Mouse (Mus musculus) cortical plate, adult 2 months (tissue): Measurements from ENCODE around the gene 1110012L19Rik.

Experiments
- CTCF ChIP-seq: fragments of 200-500 bp; IDR thresholded peaks from 2 replicates; pipeline ENCODE4 v1.5.1; 2011; ENCODE audit warnings: mild to moderate bottlenecking, control low read depth, low read length; ENCODE audit not compliant: insufficient read depth; ENCODE audit errors: extremely low read depth
- POLR2A ChIP-seq: fragments of 200-500 bp; IDR thresholded peaks from 2 replicates; pipeline ENCODE4 v1.6.1; 2011; ENCODE audit warnings: mild to moderate bottlenecking, low read length, control low read depth; ENCODE audit not compliant: insufficient read depth; ENCODE audit errors: extremely low read depth

DNA sequence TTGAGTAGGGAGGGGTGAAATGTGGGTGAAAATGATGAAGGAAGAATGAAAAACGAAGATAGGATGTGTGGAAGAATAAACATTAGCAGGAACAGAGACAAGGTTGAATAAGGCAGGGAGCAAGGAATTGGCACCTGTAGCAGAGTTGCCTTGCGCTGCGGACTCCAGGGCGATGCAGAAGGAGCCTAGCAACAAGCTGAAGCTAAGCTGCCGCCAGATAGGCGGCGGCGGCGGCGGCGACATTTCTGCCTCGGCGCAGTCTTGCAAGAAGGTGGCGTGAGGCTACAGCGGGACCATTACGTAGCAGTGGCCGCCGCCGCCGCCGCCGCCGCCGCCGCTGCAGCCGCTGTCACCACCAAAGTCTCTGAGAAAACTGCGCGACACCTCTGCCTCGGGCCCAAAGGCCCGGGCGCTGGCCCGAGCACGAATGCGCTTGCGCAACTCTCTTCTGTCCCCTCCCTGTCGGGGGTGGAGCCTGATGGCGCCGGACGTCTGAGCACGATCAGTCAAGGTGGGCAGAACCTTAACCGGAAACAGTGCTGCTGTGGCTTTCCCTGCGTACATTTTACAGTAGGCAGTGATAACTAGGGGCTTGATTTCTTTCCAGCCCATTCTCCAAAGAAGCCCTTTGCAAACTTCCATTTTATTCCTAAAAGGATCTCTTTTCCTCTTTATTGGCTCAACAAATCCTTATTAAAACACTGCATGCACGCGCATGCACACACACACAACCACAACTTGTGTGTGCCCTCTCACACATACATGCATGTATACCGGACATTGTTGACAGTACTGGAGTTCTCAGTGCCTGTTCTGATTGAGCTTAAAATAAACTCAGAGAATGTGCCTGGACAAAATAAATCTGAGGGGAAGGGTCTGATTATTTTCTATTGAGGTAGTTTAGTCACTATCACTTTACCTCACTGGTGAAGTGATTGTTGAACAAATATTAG lies 20.7 kb upstream of the 1110012L19Rik start, which contains the start of gene Ids:
- TF ChIP-seq POLR2A: peak; percentile 75
- TF ChIP-seq CTCF: no peak
